Mouse (Mus musculus): Measurements from ENCODE around the gene Coa6. TPM values are rescaled to one million over a fixed set of nuclear protein-coding genes. Genes with fewer than 3 reads are reported as not detected.

Gene Coa6
- polyA plus RNA-seq, 1 experiment from 2014 or later, result 55.6 TPM

- no peaks in the 10 kb centered on the region for H3K9me3 ChIP-seq (ENCODE audit: control insufficient read depth, low read length)
- H3K9ac ChIP-seq (ENCODE audit: low read length), result no peak overlapping the region
- H3K4me1 ChIP-seq (replicated peaks; ENCODE audit: control insufficient read depth, insufficient read depth), result no peaks in the 10 kb centered on the region
- no peaks in the 10 kb centered on the region for H3K27me3 ChIP-seq (ENCODE audit: control insufficient read depth, insufficient read depth, low read length)
- no peaks in the 10 kb centered on the region for H3K36me3 ChIP-seq (ENCODE audit: control insufficient read depth, insufficient read depth, low read length)
- no peak for TF ChIP-seq CTCF (IDR thresholded peaks at IDR 0.05; ENCODE audit: low read depth)
- TF ChIP-seq EP300 (optimal IDR thresholded peaks at IDR 0.05), result no peak
- no peak overlapping the region for H3K4me3 ChIP-seq (ENCODE audit: low read depth, low read length)
- ATAC-seq (ENCODE audit: low FRiP score, low TSS enrichment), result no peak
- no peak overlapping the region for H3K4me2 ChIP-seq (replicated peaks; ENCODE audit: low read depth)
- H3K27ac ChIP-seq (replicated peaks), result no peak overlapping the region
- no peak for DNase-seq (ENCODE audit: low spot score)
- WGBS, result 73% methylated on average over 7 of the region's 7 CpGs
Measured at GRCm38 (mm10) chr8:126464071-126464470, 41.8 kb downstream of the Coa6 start.

- H3K4me1 ChIP-seq (replicated peaks; ENCODE audit: control insufficient read depth, insufficient read depth), result 0 out of 2 replicates have a peak, but pooled peaks cover 3% of the 10 kb centered on the region
- no peaks in the 10 kb centered on the region for H3K9me3 ChIP-seq (ENCODE audit: control insufficient read depth, low read length)
- H3K9ac ChIP-seq (ENCODE audit: low read length), result peak overlapping the region; percentile 78
- peak overlapping the region; percentile 84 for H3K4me2 ChIP-seq (replicated peaks; ENCODE audit: low read depth)
- ATAC-seq (ENCODE audit: low FRiP score, low TSS enrichment) (no peak), DNase-seq (ENCODE audit: low spot score) (no peak)
- peak overlapping the region; percentile 83 for H3K4me3 ChIP-seq (ENCODE audit: low read depth, low read length)
- no peaks in the 10 kb centered on the region for H3K27me3 ChIP-seq (ENCODE audit: control insufficient read depth, insufficient read depth, low read length)
- no peak for TF ChIP-seq CTCF (IDR thresholded peaks at IDR 0.05; ENCODE audit: low read depth)
- TF ChIP-seq EP300 (optimal IDR thresholded peaks at IDR 0.05), result no peak
- no peaks in the 10 kb centered on the region for H3K36me3 ChIP-seq (ENCODE audit: control insufficient read depth, insufficient read depth, low read length)
- H3K27ac ChIP-seq (replicated peaks), result peak overlapping the region; percentile 86; the same call in 1 of the 2 replicates
- WGBS, result 10% methylated on average over 16 of the region's 16 CpGs
Measured at GRCm38 (mm10) chr8:126473802-126474298, 51.5 kb downstream of the Coa6 start.

GRCm38 (mm10) chr8:126474299-126475187 is 52.2 kb downstream of the Coa6 start, which contains the start of gene Tarbp1:
Gene Tarbp1, minus strand, starts transcription at chr8:126475065.
- WGBS, result under 1% methylated on average over 117 of the region's 124 CpGs
- H3K27me3 ChIP-seq (ENCODE audit: control insufficient read depth, insufficient read depth, low read length), result no peaks in the 10 kb centered on the region
- peak; percentile 89 for ATAC-seq (ENCODE audit: low FRiP score, low TSS enrichment)
- H3K4me1 ChIP-seq (replicated peaks; ENCODE audit: control insufficient read depth, insufficient read depth), result 0 out of 2 replicates have a peak, but pooled peaks cover 3% of the 10 kb centered on the region
- H3K4me3 ChIP-seq (ENCODE audit: low read depth, low read length), result peak within 1 kb of the TSS; percentile 83
- peak within 1 kb of the TSS; percentile 86 for H3K27ac ChIP-seq (replicated peaks)
- peak; percentile 90 for DNase-seq (ENCODE audit: low spot score)
- TF ChIP-seq CTCF (IDR thresholded peaks at IDR 0.05; ENCODE audit: low read depth) (no peak), EP300 (optimal IDR thresholded peaks at IDR 0.05) (no peak)
- H3K4me2 ChIP-seq (replicated peaks; ENCODE audit: low read depth), result peak within 1 kb of the TSS; percentile 84
- no peaks in the 10 kb centered on the region for H3K9me3 ChIP-seq (ENCODE audit: control insufficient read depth, low read length)
- H3K9ac ChIP-seq (ENCODE audit: low read length), result peak within 1 kb of the TSS; percentile 78
- H3K36me3 ChIP-seq (ENCODE audit: control insufficient read depth, insufficient read depth, low read length), result no peaks in the 10 kb centered on the region

Other genes starting within 250 kb of the Coa6 start
- 0.68 and 0.88 TPM in 2 replicates for gene Slc35f3, start 124.0 kb upstream of the Coa6 start, polyA plus RNA-seq (2015; fragmentation: Nextera tagmentation; extraction: Ambion mirVana)
- gene Tarbp1, start 52.5 kb downstream of the Coa6 start, polyA plus RNA-seq (2015; fragmentation: Nextera tagmentation; extraction: Ambion mirVana), result 1.1 and 1.2 TPM in 2 replicates
- 10.1 and 10.2 TPM in 2 replicates for gene Irf2bp2, start 171.5 kb downstream of the Coa6 start, polyA plus RNA-seq (2015; fragmentation: Nextera tagmentation; extraction: Ambion mirVana)

All from stomach, postnatal 0 days (tissue).